Mouse (Mus musculus): ENCODE results near the gene Mrpl11. TPM values are rescaled to one million over a fixed set of nuclear protein-coding genes. Genes with fewer than 3 reads are reported as not detected.

Gene Mrpl11
- polyA plus RNA-seq, 1 experiment from 2014 or later, result 80.5 TPM

DNA sequence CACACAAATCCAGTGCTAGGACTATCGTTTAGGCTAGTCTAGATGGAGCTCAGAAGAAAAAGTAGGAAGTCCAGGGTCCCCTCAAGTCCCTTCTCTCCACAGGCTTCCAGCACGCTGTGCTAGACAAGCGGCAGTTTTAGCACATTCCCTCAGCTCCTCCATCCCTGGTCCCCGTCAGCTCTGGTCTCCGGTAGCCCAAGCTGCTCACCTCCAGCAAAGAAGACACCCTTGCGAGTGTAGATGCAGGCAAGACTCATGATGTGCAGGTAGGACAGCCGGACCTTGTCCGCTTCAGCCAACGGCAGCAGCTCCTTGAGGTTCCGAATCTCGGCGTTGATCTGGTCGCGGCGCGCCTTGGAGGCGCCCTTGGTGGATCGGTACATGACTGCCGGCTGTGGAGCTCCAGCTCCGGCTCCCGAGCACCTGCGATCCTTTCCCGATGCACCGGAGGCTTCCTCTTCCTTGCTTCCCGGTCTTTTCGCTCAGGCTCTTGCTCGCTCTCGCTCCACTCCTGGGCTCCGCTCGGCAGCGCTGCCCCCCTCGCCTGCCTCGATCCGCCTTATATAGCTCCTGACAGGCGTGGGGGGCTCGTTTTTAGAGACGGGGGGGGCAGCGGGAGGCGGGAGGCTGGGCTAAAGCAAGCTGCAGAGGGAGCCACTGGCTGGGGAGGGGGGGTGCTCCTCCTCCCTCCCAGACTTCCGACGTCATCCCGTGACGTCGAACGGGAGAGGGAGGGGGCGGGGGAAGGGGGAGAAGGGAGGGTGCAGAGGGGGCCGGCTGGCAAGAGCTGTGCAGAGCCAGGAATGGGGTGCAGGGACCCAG, 27.7 kb downstream of the Mrpl11 start:
- H3K27ac ChIP-seq (ENCODE audit: low read length), result no peak overlapping the region
- no peak overlapping the region for H3K4me2 ChIP-seq (ENCODE audit: low read depth, low read length)
- H3K9me3 ChIP-seq (replicated peaks; ENCODE audit: control insufficient read depth, low read length), result no peaks in the 10 kb centered on the region
- H3K36me3 ChIP-seq (ENCODE audit: control insufficient read depth, insufficient read depth, low read length), result no peaks in the 10 kb centered on the region
- no peaks in the 10 kb centered on the region for H3K4me1 ChIP-seq (ENCODE audit: control insufficient read depth, insufficient read depth, low read length)
- WGBS, result 16% methylated on average over 43 of the region's 47 CpGs
- H3K27me3 ChIP-seq (ENCODE audit: control insufficient read depth, insufficient read depth, low read length), result peaks cover 30% of the 10 kb centered on the region
- H3K9ac ChIP-seq (ENCODE audit: low read length), result no peak overlapping the region
- H3K4me3 ChIP-seq (replicated peaks; ENCODE audit: low read length), result no peak overlapping the region
- 0 out of 2 replicates have a peak, but pooled peaks have one; percentile 1 for ATAC-seq (ENCODE audit: insufficient read depth, low FRiP score)

- no peak for ATAC-seq (ENCODE audit: insufficient read depth, low FRiP score)
- Histone ChIP-seq H3K9ac (ENCODE audit: low read length) (no peak within 1 kb of the TSS), H3K9me3 (replicated peaks; ENCODE audit: control insufficient read depth, low read length) (no peaks in the 10 kb centered on the region), H3K27ac (ENCODE audit: low read length) (no peak within 1 kb of the TSS), H3K4me3 (replicated peaks; ENCODE audit: low read length) (no peak within 1 kb of the TSS), H3K4me1 (ENCODE audit: control insufficient read depth, insufficient read depth, low read length) (no peaks in the 10 kb centered on the region), H3K4me2 (ENCODE audit: low read depth, low read length) (peak within 1 kb of the TSS; percentile 8; the same call in 1 of the 2 replicates), H3K27me3 (ENCODE audit: control insufficient read depth, insufficient read depth, low read length) (peaks cover 26% of the 10 kb centered on the region), H3K36me3 (ENCODE audit: control insufficient read depth, insufficient read depth, low read length) (no peaks in the 10 kb centered on the region)
- 21% methylated on average over 4 of the region's 4 CpGs for WGBS
Observed at GRCm38 (mm10) chr19:4990256-4990625, 28.3 kb downstream of the Mrpl11 start, which contains the start of gene Npas4. Npas4 (minus strand) TSS chr19:4990316.

- no peak overlapping the region for H3K4me3 ChIP-seq (replicated peaks; ENCODE audit: low read length)
- no peaks in the 10 kb centered on the region for H3K36me3 ChIP-seq (ENCODE audit: control insufficient read depth, insufficient read depth, low read length)
- H3K4me1 ChIP-seq (ENCODE audit: control insufficient read depth, insufficient read depth, low read length), result no peaks in the 10 kb centered on the region
- 3% methylated on average over 22 of the region's 22 CpGs for WGBS
- H3K4me2 ChIP-seq (ENCODE audit: low read depth, low read length), result peak overlapping the region; percentile 8; the same call in 1 of the 2 replicates
- H3K9me3 ChIP-seq (replicated peaks; ENCODE audit: control insufficient read depth, low read length), result no peaks in the 10 kb centered on the region
- no peak overlapping the region for H3K27ac ChIP-seq (ENCODE audit: low read length)
- H3K9ac ChIP-seq (ENCODE audit: low read length), result no peak overlapping the region
- peak; percentile 20; the same call in 1 of the 2 replicates for ATAC-seq (ENCODE audit: insufficient read depth, low FRiP score)
- H3K27me3 ChIP-seq (ENCODE audit: control insufficient read depth, insufficient read depth, low read length), result peaks cover 26% of the 10 kb centered on the region
Observed at GRCm38 (mm10) chr19:4990716-4991115, 28.8 kb downstream of the Mrpl11 start.

DNA sequence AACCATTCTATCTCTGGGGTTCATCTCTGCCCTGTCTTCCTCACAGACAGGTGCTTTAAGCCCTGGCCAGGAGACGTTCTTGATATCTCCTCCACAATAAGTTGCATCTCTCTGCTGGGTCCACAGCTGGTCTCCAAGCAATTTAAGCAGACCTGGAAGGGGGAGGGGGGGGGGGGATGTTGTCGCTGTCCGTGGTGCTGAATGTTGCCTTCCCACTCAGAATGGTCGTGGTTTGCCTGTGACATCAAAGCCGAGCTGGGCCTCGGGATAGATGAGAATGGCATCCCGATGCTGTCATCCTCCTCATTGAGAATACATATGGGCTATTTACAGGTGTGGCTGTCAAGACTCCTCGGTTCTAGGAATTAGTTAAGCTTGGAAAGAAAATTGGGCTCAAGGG, 30.4 kb downstream of the Mrpl11 start:
- Histone ChIP-seq H3K27me3 (ENCODE audit: control insufficient read depth, insufficient read depth, low read length) (peaks cover 26% of the 10 kb centered on the region), H3K36me3 (ENCODE audit: control insufficient read depth, insufficient read depth, low read length) (no peaks in the 10 kb centered on the region), H3K9ac (ENCODE audit: low read length) (no peak overlapping the region), H3K9me3 (replicated peaks; ENCODE audit: control insufficient read depth, low read length) (no peaks in the 10 kb centered on the region), H3K4me3 (replicated peaks; ENCODE audit: low read length) (no peak overlapping the region), H3K4me1 (ENCODE audit: control insufficient read depth, insufficient read depth, low read length) (no peaks in the 10 kb centered on the region), H3K4me2 (ENCODE audit: low read depth, low read length) (no peak overlapping the region), H3K27ac (ENCODE audit: low read length) (no peak overlapping the region)
- 14% methylated on average over 8 of the region's 8 CpGs for WGBS
- no peak for ATAC-seq (ENCODE audit: insufficient read depth, low FRiP score)

GRCm38 (mm10) chr19:4992904-4993303, 31.0 kb downstream of the Mrpl11 start:
- Histone ChIP-seq H3K9me3 (replicated peaks; ENCODE audit: control insufficient read depth, low read length) (no peaks in the 10 kb centered on the region), H3K36me3 (ENCODE audit: control insufficient read depth, insufficient read depth, low read length) (no peaks in the 10 kb centered on the region), H3K27me3 (ENCODE audit: control insufficient read depth, insufficient read depth, low read length) (peaks cover 26% of the 10 kb centered on the region), H3K4me1 (ENCODE audit: control insufficient read depth, insufficient read depth, low read length) (no peaks in the 10 kb centered on the region), H3K4me2 (ENCODE audit: low read depth, low read length) (no peak overlapping the region), H3K4me3 (replicated peaks; ENCODE audit: low read length) (no peak overlapping the region), H3K27ac (ENCODE audit: low read length) (no peak overlapping the region), H3K9ac (ENCODE audit: low read length) (no peak overlapping the region)
- ATAC-seq (ENCODE audit: insufficient read depth, low FRiP score), result peak; percentile 89
- 6% methylated on average over 9 of the region's 9 CpGs for WGBS

- Histone ChIP-seq H3K9me3 (replicated peaks; ENCODE audit: control insufficient read depth, low read length) (no peaks in the 10 kb centered on the region), H3K27ac (ENCODE audit: low read length) (no peak overlapping the region), H3K4me1 (ENCODE audit: control insufficient read depth, insufficient read depth, low read length) (no peaks in the 10 kb centered on the region), H3K4me2 (ENCODE audit: low read depth, low read length) (no peak overlapping the region), H3K9ac (ENCODE audit: low read length) (no peak overlapping the region), H3K36me3 (ENCODE audit: control insufficient read depth, insufficient read depth, low read length) (no peaks in the 10 kb centered on the region), H3K27me3 (ENCODE audit: control insufficient read depth, insufficient read depth, low read length) (peaks cover 26% of the 10 kb centered on the region), H3K4me3 (replicated peaks; ENCODE audit: low read length) (no peak overlapping the region)
- ATAC-seq (ENCODE audit: insufficient read depth, low FRiP score), result no peak
- WGBS, result 59% methylated on average over 5 of the region's 5 CpGs
Observed at GRCm38 (mm10) chr19:4994043-4994442, 32.1 kb downstream of the Mrpl11 start.

GRCm38 (mm10) chr19:4999445-5000140, 37.6 kb downstream of the Mrpl11 start:
- peak overlapping the region; percentile 50; the same call in 1 of the 2 replicates for H3K4me2 ChIP-seq (ENCODE audit: low read depth, low read length)

GRCm38 (mm10) chr19:5001666-5002406, 39.9 kb downstream of the Mrpl11 start:
- Histone ChIP-seq H3K4me1 (ENCODE audit: control insufficient read depth, insufficient read depth, low read length) (no peaks in the 10 kb centered on the region), H3K27ac (ENCODE audit: low read length) (0 out of 2 replicates have a peak overlapping the region, but pooled peaks have one; percentile 44), H3K4me3 (replicated peaks; ENCODE audit: low read length) (peak overlapping the region; percentile 22), H3K27me3 (ENCODE audit: control insufficient read depth, insufficient read depth, low read length) (no peaks in the 10 kb centered on the region), H3K9me3 (replicated peaks; ENCODE audit: control insufficient read depth, low read length) (no peaks in the 10 kb centered on the region), H3K4me2 (ENCODE audit: low read depth, low read length) (peak overlapping the region; percentile 50), H3K36me3 (ENCODE audit: control insufficient read depth, insufficient read depth, low read length) (no peaks in the 10 kb centered on the region), H3K9ac (ENCODE audit: low read length) (no peak overlapping the region)
- ATAC-seq (ENCODE audit: insufficient read depth, low FRiP score), result peak; percentile 95
- 1% methylated on average over 39 of the region's 39 CpGs for WGBS

More at GRCm38 (mm10) chr19:4999445-5000140, 37.6 kb downstream of the Mrpl11 start:
- no peak overlapping the region for H3K27ac ChIP-seq (ENCODE audit: low read length)
- no peaks in the 10 kb centered on the region for H3K9me3 ChIP-seq (replicated peaks; ENCODE audit: control insufficient read depth, low read length)
- no peak for ATAC-seq (ENCODE audit: insufficient read depth, low FRiP score)
- 0 out of 2 replicates have a peak overlapping the region, but pooled peaks have one; percentile 1 for H3K9ac ChIP-seq (ENCODE audit: low read length)
- H3K4me1 ChIP-seq (ENCODE audit: control insufficient read depth, insufficient read depth, low read length), result no peaks in the 10 kb centered on the region
- H3K4me3 ChIP-seq (replicated peaks; ENCODE audit: low read length), result peak overlapping the region; percentile 9; the same call in 1 of the 2 replicates
- no peaks in the 10 kb centered on the region for H3K36me3 ChIP-seq (ENCODE audit: control insufficient read depth, insufficient read depth, low read length)
- WGBS, result 60% methylated on average over 6 of the region's 6 CpGs
- no peaks in the 10 kb centered on the region for H3K27me3 ChIP-seq (ENCODE audit: control insufficient read depth, insufficient read depth, low read length)

All from stomach, embryonic 16.5 days (tissue).